Mouse (Mus musculus): ENCODE measurements around the gene Tcf7l1.

GRCm38 (mm10) chr6:72690001-72690400 lies 99.1 kb downstream of the Tcf7l1 start:
- no peak for TF ChIP-seq CTCF (IDR thresholded peaks at IDR 0.05; ENCODE audit: borderline replicate concordance, control insufficient read depth, extremely low read depth, insufficient read depth, low read length, poor library complexity)
- no peak for TF ChIP-seq POLR2A (IDR thresholded peaks at IDR 0.05; ENCODE audit: control insufficient read depth, extremely low read depth, insufficient read depth, low read length, poor library complexity)

Measured in thymus, adult 2 months (tissue).